Mouse (Mus musculus) lung, postnatal 0 days (tissue): ENCODE results near the gene Fam49a.

ENCODE experiments used
- CTCF ChIP-seq: IDR thresholded peaks from 2 replicates; pipeline ENCODE4 v1.5.1; 2016; ENCODE audit warnings: antibody characterized with exemption, mild to moderate bottlenecking
- EP300 ChIP-seq: IDR thresholded peaks from 2 replicates; pipeline ENCODE4 v1.6.1; 2016; ENCODE audit warnings: antibody characterized with exemption, mild to moderate bottlenecking, control low read depth

DNA sequence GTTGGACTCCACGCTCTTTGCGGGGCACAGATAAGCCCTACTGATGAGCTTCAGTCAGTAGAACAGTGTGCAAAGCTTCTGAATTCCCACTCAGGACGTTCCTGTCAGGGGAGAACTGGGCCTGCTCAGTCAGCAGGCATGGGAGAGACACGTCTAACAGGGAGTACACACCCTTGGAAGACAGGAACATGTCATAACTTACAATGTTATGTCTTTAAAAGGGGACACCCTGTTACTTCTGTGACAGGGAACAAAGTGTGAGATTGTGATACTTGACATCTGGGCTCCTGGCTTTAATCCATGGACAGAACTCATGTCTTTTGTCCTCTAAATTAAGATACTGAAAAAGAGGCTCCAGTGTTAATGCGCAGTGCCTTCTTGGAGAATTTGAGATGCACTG lies 72.5 kb downstream of the Fam49a start:
- peak; percentile 81 for TF ChIP-seq EP300
- no peak for TF ChIP-seq CTCF
